Mouse (Mus musculus): ENCODE data around the gene Scpep1.

DNA sequence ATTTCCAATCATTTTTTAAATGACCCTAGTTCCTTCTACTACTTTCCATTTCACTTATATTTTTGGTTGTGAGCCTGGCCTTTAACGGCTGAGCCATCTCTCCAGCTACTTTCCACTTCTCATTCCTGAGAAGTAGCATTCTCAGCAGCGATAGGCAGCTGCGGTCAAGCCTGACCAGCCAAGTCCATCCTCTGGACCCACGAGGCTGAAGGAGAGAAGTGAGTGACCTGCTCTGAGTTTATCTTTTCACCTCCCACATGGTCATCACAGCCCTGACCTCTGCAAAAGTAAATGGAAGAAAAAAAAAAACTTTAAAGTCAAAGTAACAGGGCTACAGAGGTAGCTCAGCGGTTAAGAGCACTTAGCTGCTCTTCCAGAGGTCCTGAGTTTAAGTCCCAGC is 28.7 kb downstream of the Scpep1 start:
- no peak for TF ChIP-seq CTCF (IDR thresholded peaks at IDR 0.05; ENCODE audit: borderline replicate concordance, insufficient read depth, low read length)
- no peak for TF ChIP-seq POLR2A (IDR thresholded peaks at IDR 0.05; ENCODE audit: low read depth, low read length)

All from embryonic fibroblast, embryonic 13.5 days (primary cell).